Mouse (Mus musculus) retina, postnatal 1 day (tissue): ENCODE data around the gene Cmss1.
A peak's percentile ranks its signal among the peaks of the same experiment; 100 is the strongest.

ENCODE experiments used
- DNase-seq: peaks from one replicate; pipeline ENCODE4 v3.0.0-alpha.2; 2012

The Cmss1 gene

GRCm38 (mm10) chr16:57280221-57281217 is 326.1 kb downstream of the Cmss1 start:
- no peak for DNase-seq

GRCm38 (mm10) chr16:57278976-57279626 is 327.6 kb downstream of the Cmss1 start:
- no peak for DNase-seq

GRCm38 (mm10) chr16:57269751-57270150 is 336.9 kb downstream of the Cmss1 start:
- DNase-seq, result no peak

GRCm38 (mm10) chr16:57268058-57268841 is 338.4 kb downstream of the Cmss1 start:
- DNase-seq, result no peak

- peak; percentile 27 for DNase-seq
Measured at GRCm38 (mm10) chr16:57267068-57267467, 339.6 kb downstream of the Cmss1 start.

GRCm38 (mm10) chr16:57260152-57260551 is 346.5 kb downstream of the Cmss1 start:
- no peak for DNase-seq

GRCm38 (mm10) chr16:57259356-57260083 is 347.1 kb downstream of the Cmss1 start:
- no peak for DNase-seq
